Mouse (Mus musculus): ENCODE measurements around the gene Bmpr2.
"Not testable (repeated sequence)": the region's sequence is repeated elsewhere in the genome, so short reads cannot be mapped to it uniquely, and the experiment has no call there.

DNA sequence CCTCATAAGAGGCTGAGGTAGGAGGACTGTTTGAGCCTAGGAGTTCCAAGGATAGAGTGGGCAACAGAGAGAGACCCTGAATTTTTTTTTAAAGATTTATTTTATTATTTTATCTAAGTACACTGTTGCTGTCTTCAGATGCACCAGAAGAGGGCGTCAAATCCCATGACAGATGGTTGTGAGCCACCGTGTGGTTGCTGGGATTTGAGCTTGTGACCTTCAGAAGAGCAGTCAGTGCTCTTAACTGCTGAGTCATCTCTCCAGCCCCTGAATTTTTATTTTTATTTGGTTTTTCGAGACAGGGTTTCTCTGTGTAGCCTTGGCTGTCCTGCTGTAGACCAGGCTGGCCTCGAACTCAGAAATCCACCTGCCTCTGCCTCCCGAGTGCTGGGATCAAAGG lies 13.5 kb upstream of the Bmpr2 start:
- not testable (repeated sequence) for TF ChIP-seq POLR2A (IDR thresholded peaks at IDR 0.05; ENCODE audit: borderline replicate concordance, control insufficient read depth, low read depth, low read length); CTCF (IDR thresholded peaks at IDR 0.05; ENCODE audit: control insufficient read depth, insufficient read depth, low read length)
